8 mouse cellular contexts compared by ENCODE assay signal in the genomic region with DNA sequence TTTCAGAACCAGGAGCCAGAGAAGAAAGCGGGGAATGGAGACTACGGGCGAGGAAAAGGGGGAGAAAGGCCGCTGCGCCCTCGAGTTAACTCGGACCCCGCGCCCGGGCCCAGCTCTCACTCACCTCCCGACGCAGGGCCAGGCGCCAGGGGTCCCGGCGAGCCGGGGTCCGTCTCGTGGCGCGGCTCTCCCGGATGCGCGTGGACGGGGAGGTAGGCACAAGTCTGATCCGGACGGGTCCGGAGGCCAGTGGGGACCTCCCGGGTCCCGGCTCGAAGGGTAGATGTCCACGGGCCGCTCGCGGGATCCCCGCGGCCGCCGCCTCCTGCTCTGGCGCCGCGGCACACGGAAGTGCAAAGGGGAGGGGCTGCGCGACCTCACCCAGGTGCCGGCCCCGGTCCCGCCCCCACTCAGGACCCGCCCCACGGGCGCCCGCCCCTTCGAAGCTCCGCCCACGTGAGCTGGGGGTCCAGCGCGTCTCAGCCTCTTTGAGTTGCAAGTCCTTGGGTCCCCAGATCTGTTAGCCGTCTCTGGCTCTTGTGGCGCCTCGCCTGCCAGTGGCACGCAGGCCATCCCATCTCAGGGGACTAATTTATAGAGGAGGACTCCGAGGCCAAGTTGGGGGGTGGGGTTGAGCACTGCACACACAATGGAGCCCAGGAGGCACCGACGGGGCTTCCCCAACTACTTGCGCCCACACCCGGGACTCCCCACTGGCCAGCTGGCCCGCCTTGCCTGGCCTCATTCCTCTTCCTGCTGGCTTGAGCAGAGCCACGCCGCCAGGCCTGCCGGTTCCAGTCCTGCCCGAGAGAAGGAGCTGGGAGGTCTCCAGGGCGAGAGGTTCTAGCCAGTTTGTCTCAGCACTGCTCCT. TPM values are rescaled to one million over a fixed set of nuclear protein-coding genes. Genes with fewer than 3 reads are reported as not detected.
A peak's percentile ranks its signal among the peaks of the same experiment; 100 is the strongest.
DNase-seq lines count a peak whose midpoint lies in the region; ATAC-seq and TF ChIP-seq lines count a peak whose summit lies in the region.

A gene (minus strand): TSS at position 355 of the 871 bp plus-strand sequence.

- no peak for TF ChIP-seq EP300 in lung, postnatal 0 days (IDR thresholded peaks at IDR 0.05)

- peak within 1 kb of the TSS; percentile 20; the same call in 1 of the 2 replicates for H3K27ac ChIP-seq in forebrain, embryonic 16.5 days (ENCODE audit: low read length)
- peak within 1 kb of the TSS; percentile 88 for H3K27ac ChIP-seq in lung, postnatal 0 days (ENCODE audit: low read length)

- H3K9me3 ChIP-seq in forebrain, embryonic 16.5 days (ENCODE audit: control insufficient read depth, low read length): no peaks in the 10 kb centered on the region
- no peaks in the 10 kb centered on the region for H3K9me3 ChIP-seq in lung, postnatal 0 days (ENCODE audit: low read length)

- peak; percentile 86 for DNase-seq in MN1 (ENCODE audit: low spot score)
- DNase-seq in cerebellum, adult 11-12 months: peak; percentile 69
- DNase-seq in heart, postnatal 4 days: peak; percentile 86
- peak in 1 of 2 experiments; percentile 35 for DNase-seq in layer of hippocampus, adult 8-10 months (ENCODE audit: low spot score in 2 of 2)
- DNase-seq in lung, postnatal 0 days (ENCODE audit: low spot score): peak; percentile 88
- peak; percentile 72 for DNase-seq in ovary, postnatal 10 days (ENCODE audit: low spot score)
- peak; percentile 96 for DNase-seq in thymus, postnatal 4 days

- ATAC-seq in forebrain, embryonic 16.5 days: peak; percentile 55
- peak; percentile 84 for ATAC-seq in lung, postnatal 0 days

- no peaks in the 10 kb centered on the region for H3K36me3 ChIP-seq in forebrain, embryonic 16.5 days (ENCODE audit: control insufficient read depth, insufficient read depth)
- H3K36me3 ChIP-seq in lung, postnatal 0 days (ENCODE audit: insufficient read depth, low read length): no peaks in the 10 kb centered on the region

- under 1% methylated on average over 65 of the region's 71 CpGs for WGBS in forebrain, embryonic 16.5 days
- under 1% methylated on average over 61 of the region's 71 CpGs for WGBS in lung, postnatal 0 days

- TF ChIP-seq CTCF in lung, postnatal 0 days (IDR thresholded peaks at IDR 0.05): no peak

- peak within 1 kb of the TSS; percentile 66 for H3K9ac ChIP-seq in forebrain, embryonic 16.5 days (replicated peaks; ENCODE audit: low read depth, low read length)
- H3K9ac ChIP-seq in lung, postnatal 0 days (replicated peaks; ENCODE audit: low read depth): peak within 1 kb of the TSS; percentile 79

- H3K4me1 ChIP-seq in forebrain, embryonic 16.5 days (replicated peaks; ENCODE audit: control insufficient read depth, insufficient read depth, low read length): peaks cover 13% of the 10 kb centered on the region
- peaks cover 18% of the 10 kb centered on the region; the same call in 1 of the 2 replicates for H3K4me1 ChIP-seq in lung, postnatal 0 days (ENCODE audit: insufficient read depth, low read depth, low read length)

- H3K4me3 ChIP-seq in forebrain, embryonic 16.5 days (replicated peaks; ENCODE audit: low read length): peak within 1 kb of the TSS; percentile 64
- peak within 1 kb of the TSS; percentile 77 for H3K4me3 ChIP-seq in lung, postnatal 0 days (ENCODE audit: low read depth, low read length)

- no peaks in the 10 kb centered on the region; the same call in 1 of the 2 replicates for H3K27me3 ChIP-seq in forebrain, embryonic 16.5 days (replicated peaks; ENCODE audit: control insufficient read depth, insufficient read depth, low read length)
- no peaks in the 10 kb centered on the region for H3K27me3 ChIP-seq in lung, postnatal 0 days (replicated peaks; ENCODE audit: insufficient read depth, low read length)

- peak within 1 kb of the TSS; percentile 69 for H3K4me2 ChIP-seq in forebrain, embryonic 16.5 days (ENCODE audit: low read length)
- peak within 1 kb of the TSS; percentile 85 for H3K4me2 ChIP-seq in lung, postnatal 0 days (replicated peaks; ENCODE audit: low read depth, low read length)

RNA-seq across cellular contexts. Expression of the gene that starts here (rescaled TPM):
- polyA plus RNA-seq in forebrain, embryonic 16.5 days (2015; fragmentation: Nextera tagmentation; extraction: Ambion mirVana): 27.9 and 34.6 TPM in 2 replicates
- 10 to 100 TPM; 28.6 to 30.9 TPM for total RNA-seq in heart, postnatal 4 days (2021)
- 10 to 100 TPM; 31.3 to 44.6 (median 34.3) TPM for total RNA-seq in layer of hippocampus, adult 8-10 months (2022)
- 59.4 and 68.4 TPM in 2 replicates for polyA plus RNA-seq in lung, postnatal 0 days (2015; fragmentation: Nextera tagmentation; extraction: Ambion mirVana)
